Mouse (Mus musculus): ENCODE data around the gene Ube2e1. TPM values are rescaled to one million over a fixed set of nuclear protein-coding genes. Genes with fewer than 3 reads are reported as not detected.
A peak's percentile ranks its signal among the peaks of the same experiment; 100 is the strongest.
"Not testable (repeated sequence)": the region's sequence is repeated elsewhere in the genome, so short reads cannot be mapped to it uniquely, and the experiment has no call there.

Ube2e1 gene
- polyA plus RNA-seq, 1 experiment from 2014 or later, result 63.1 TPM

DNA sequence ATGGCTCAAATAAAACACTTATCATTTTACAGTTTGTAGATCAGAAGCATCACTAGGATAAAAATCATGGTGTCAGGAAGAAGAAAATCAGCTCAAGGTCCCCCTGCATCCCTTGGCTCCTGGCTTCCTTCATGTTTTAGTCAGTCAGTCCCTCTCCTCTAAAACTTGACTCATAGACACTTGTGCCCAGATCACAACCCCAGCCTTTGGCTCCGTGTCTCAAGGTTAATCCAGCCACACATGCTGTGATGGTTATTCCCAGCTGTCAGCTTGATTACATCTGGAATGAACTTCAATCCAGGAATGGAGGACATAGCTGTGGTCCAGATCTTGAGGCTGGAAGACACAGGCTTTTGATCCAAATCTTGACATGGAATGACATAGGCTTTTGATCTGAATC lies 57.1 kb downstream of the Ube2e1 start:
- Histone ChIP-seq H3K9ac (no peak overlapping the region), H3K27ac (no peak overlapping the region), H3K27me3 (replicated peaks) (no peaks in the 10 kb centered on the region), H3K4me2 (no peak overlapping the region), H3K4me3 (no peak overlapping the region), H3K36me3 (peaks cover 33% of the 10 kb centered on the region), H3K9me3 (replicated peaks) (no peaks in the 10 kb centered on the region), H3K4me1 (peaks cover 12% of the 10 kb centered on the region)
- ATAC-seq, result no peak
- WGBS (ENCODE audit: insufficient replicate concordance), result 80% methylated on average over 1 of the region's 1 CpGs

GRCm38 (mm10) chr14:18271666-18272065 lies 60.0 kb downstream of the Ube2e1 start:
- Histone ChIP-seq H3K36me3 (peaks cover 33% of the 10 kb centered on the region), H3K4me1 (peaks cover 20% of the 10 kb centered on the region), H3K27ac (peak overlapping the region; percentile 87), H3K27me3 (replicated peaks) (no peaks in the 10 kb centered on the region), H3K4me3 (peak overlapping the region; percentile 90), H3K9me3 (replicated peaks) (no peaks in the 10 kb centered on the region), H3K9ac (peak overlapping the region; percentile 79), H3K4me2 (peak overlapping the region; percentile 77)
- no peak for ATAC-seq
- 9% methylated on average over 7 of the region's 7 CpGs for WGBS (ENCODE audit: insufficient replicate concordance)

GRCm38 (mm10) chr14:18270529-18271441 lies 60.9 kb downstream of the Ube2e1 start, which contains the start of the genes Nkiras1 and Rpl15:
Gene Nkiras1, plus strand, starts transcription at chr14:18271136.
Gene Rpl15, minus strand, starts transcription at chr14:18271391.
- WGBS (ENCODE audit: insufficient replicate concordance), result under 1% methylated on average over 78 of the region's 78 CpGs
- Histone ChIP-seq H3K4me3 (peak within 1 kb of the TSS; percentile 90), H3K27ac (peak within 1 kb of the TSS; percentile 87), H3K9me3 (replicated peaks) (no peaks in the 10 kb centered on the region), H3K9ac (peak within 1 kb of the TSS; percentile 97), H3K36me3 (peaks cover 35% of the 10 kb centered on the region), H3K27me3 (replicated peaks) (no peaks in the 10 kb centered on the region), H3K4me1 (peaks cover 20% of the 10 kb centered on the region), H3K4me2 (peak within 1 kb of the TSS; percentile 77)
- ATAC-seq, result peak; percentile 100

GRCm38 (mm10) chr14:18269947-18270528 lies 61.6 kb downstream of the Ube2e1 start:
- Histone ChIP-seq H3K36me3 (peaks cover 38% of the 10 kb centered on the region), H3K9ac (peak overlapping the region; percentile 97), H3K4me2 (peak overlapping the region; percentile 77), H3K27ac (peak overlapping the region; percentile 85), H3K4me3 (peak overlapping the region; percentile 90), H3K4me1 (peaks cover 20% of the 10 kb centered on the region)
- not testable (repeated sequence) for H3K9me3 ChIP-seq (replicated peaks); ATAC-seq; H3K27me3 ChIP-seq (replicated peaks)
- under 1% methylated on average over 24 of the region's 24 CpGs for WGBS (ENCODE audit: insufficient replicate concordance)

DNA sequence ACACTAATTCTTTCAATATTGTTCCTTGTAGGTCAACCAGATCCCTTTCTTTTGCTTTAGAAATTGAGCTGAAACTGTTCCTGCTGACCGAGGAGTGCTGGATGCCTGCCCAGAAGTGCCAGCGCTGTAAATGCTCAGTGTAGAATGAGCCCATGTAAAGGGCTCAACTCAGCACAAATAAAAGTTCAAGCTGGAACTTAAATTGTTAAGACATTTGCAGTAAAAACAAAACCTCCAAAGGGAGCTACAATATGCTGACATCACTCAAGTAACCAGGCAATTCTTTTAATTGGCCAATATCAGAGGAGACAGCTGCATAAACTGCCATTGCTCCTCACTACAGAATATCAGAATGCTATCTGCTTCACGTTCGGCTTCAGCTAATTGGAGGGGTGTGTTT lies 68.2 kb downstream of the Ube2e1 start:
- Histone ChIP-seq H3K9me3 (replicated peaks) (no peaks in the 10 kb centered on the region), H3K9ac (no peak overlapping the region), H3K27me3 (replicated peaks) (no peaks in the 10 kb centered on the region), H3K27ac (no peak overlapping the region), H3K4me2 (no peak overlapping the region), H3K36me3 (peaks cover 24% of the 10 kb centered on the region), H3K4me1 (peaks cover under 1% of the 10 kb centered on the region; the same call in 1 of the 2 replicates), H3K4me3 (no peak overlapping the region)
- WGBS (ENCODE audit: insufficient replicate concordance), result 60% methylated on average over 4 of the region's 4 CpGs
- ATAC-seq, result no peak

- Histone ChIP-seq H3K4me2 (no peak overlapping the region), H3K36me3 (peaks cover 4% of the 10 kb centered on the region), H3K4me3 (no peak overlapping the region), H3K9me3 (replicated peaks) (no peaks in the 10 kb centered on the region), H3K27ac (no peak overlapping the region), H3K9ac (no peak overlapping the region), H3K27me3 (replicated peaks) (no peaks in the 10 kb centered on the region), H3K4me1 (no peaks in the 10 kb centered on the region)
- no peak for ATAC-seq
- WGBS (ENCODE audit: insufficient replicate concordance), result 74% methylated on average over 3 of the region's 3 CpGs
These were observed 70.5 kb downstream of the Ube2e1 start for GRCm38 (mm10) chr14:18261203-18261602.

GRCm38 (mm10) chr14:18242638-18243130 lies 89.0 kb downstream of the Ube2e1 start:
- Histone ChIP-seq H3K4me2 (no peak overlapping the region), H3K9me3 (replicated peaks) (no peaks in the 10 kb centered on the region), H3K9ac (no peak overlapping the region), H3K36me3 (no peaks in the 10 kb centered on the region), H3K27me3 (replicated peaks) (no peaks in the 10 kb centered on the region), H3K4me3 (no peak overlapping the region), H3K27ac (no peak overlapping the region), H3K4me1 (peaks cover 22% of the 10 kb centered on the region)
- WGBS (ENCODE audit: insufficient replicate concordance), result 70% methylated on average over 21 of the region's 21 CpGs
- ATAC-seq, result no peak

DNA sequence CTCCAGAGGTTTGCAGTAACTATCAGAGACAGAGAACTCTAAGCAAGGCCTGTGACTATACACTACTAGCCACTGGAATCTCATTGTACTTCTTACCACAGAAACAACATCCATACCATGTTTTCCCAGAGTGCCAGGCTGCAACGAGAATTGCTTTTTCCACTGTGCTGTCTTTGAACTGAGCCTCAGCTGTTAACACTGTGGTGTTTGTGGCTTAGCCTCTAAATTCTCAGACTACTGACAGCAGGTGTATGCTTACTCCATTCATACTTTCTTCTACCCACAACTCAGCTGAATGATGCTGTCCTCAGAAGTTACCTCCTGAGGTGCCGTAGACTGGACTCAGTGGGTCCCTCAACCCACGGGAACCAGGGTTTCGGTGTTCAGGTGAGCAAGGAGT lies 89.9 kb downstream of the Ube2e1 start:
- Histone ChIP-seq H3K27ac (no peak overlapping the region), H3K9ac (no peak overlapping the region), H3K27me3 (replicated peaks) (no peaks in the 10 kb centered on the region), H3K36me3 (no peaks in the 10 kb centered on the region), H3K4me3 (no peak overlapping the region), H3K4me1 (peaks cover 26% of the 10 kb centered on the region), H3K4me2 (no peak overlapping the region), H3K9me3 (replicated peaks) (no peaks in the 10 kb centered on the region)
- 77% methylated on average over 4 of the region's 4 CpGs for WGBS (ENCODE audit: insufficient replicate concordance)
- no peak for ATAC-seq

GRCm38 (mm10) chr14:18240132-18240531 lies 91.5 kb downstream of the Ube2e1 start:
- no peak overlapping the region for H3K4me3 ChIP-seq
- WGBS (ENCODE audit: insufficient replicate concordance), result 55% methylated on average over 7 of the region's 7 CpGs
- ATAC-seq, result no peak
- peaks cover 26% of the 10 kb centered on the region for H3K4me1 ChIP-seq
- H3K4me2 ChIP-seq, result no peak overlapping the region
- H3K27me3 ChIP-seq (replicated peaks), result no peaks in the 10 kb centered on the region
- H3K27ac ChIP-seq, result no peak overlapping the region
- no peaks in the 10 kb centered on the region for H3K36me3 ChIP-seq
- no peaks in the 10 kb centered on the region for H3K9me3 ChIP-seq (replicated peaks)
- H3K9ac ChIP-seq, result no peak overlapping the region

DNA sequence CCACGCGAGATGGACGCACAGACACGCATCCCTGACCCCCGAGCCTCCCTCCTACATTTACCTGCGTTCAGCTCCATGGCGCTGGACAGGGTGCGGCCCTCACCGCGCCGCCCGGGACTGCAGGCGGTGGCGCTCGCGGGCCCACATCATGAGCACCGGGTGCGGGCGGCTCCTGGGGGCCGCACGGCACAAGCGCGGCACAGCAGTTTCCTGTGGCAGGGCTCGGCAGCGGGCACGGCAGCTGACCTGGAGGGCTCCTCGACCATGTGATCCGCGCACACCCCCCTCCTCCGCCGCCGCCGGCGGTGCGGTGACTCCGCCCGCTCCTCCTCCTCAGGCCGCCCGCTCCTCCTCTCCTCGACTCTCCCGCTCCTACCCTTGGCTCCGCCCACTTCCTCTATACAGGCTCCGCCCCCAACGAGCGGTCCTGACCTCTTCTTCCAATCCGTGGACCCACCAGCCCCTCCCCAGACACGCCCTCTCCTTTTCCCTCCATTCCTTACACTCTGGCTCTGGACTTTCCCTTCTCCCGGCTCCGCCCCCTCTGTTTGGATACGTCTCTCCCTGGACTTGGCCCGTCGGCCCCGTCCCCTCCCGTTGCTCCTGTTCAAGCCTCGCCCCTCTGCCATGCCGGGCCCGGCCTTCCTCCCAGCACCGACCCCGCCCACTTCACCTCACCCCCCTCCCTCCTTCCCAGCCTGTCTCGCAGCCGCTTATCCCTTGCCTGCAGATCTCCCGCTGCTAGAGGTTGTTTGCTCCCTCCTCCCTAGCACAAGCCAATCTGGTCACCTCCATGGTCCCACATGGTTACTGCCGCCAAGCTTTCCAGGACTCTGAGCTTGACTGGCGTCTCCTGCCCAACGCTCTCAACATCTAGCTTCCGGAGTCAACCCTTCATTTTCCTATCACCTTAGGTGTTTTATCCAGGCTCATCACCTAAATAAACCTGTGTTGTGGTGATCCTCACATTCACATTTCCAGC lies 92.6 kb downstream of the Ube2e1 start, which contains the start of gene Nr1d2:
Gene Nr1d2, minus strand, starts transcription at position 378 of the 982 bp plus-strand sequence.
- peak; percentile 84 for ATAC-seq
- Histone ChIP-seq H3K9me3 (replicated peaks) (no peaks in the 10 kb centered on the region), H3K27me3 (replicated peaks) (no peaks in the 10 kb centered on the region), H3K36me3 (no peaks in the 10 kb centered on the region), H3K4me2 (peak within 1 kb of the TSS; percentile 99), H3K27ac (peak within 1 kb of the TSS; percentile 72), H3K9ac (peak within 1 kb of the TSS; percentile 72), H3K4me1 (peaks cover 33% of the 10 kb centered on the region), H3K4me3 (peak within 1 kb of the TSS; percentile 75)
- WGBS (ENCODE audit: insufficient replicate concordance), result under 1% methylated on average over 62 of the region's 66 CpGs

DNA sequence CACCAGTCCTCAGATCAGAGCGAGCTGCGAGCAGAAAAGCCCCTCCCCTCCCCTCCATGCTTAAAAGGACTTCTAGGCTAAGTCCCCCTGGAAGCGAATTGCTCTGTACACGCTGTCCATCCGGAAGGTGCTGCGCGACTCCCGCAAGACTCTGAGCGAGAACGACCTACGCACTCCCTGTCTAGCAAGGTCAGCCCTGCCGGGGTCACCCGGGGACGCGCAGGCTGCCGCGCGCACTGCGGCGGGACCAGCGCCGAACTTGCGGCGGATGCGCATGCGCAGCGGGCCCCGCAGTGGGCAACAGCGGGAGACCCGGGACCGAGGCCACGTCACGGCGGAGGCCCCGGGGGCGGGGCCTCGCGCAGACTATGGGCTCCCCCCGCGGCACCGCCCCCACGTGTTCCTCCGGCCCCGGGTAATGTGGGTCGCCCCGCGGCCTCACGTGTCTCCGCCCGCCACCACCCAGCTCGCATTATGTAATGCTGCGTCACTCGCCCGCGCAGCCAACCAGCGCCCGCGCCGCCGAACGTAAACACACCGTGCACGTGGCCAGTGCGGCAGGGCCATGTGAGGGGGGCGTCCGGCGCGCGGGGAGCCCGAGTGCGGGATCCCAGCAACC lies 93.4 kb downstream of the Ube2e1 start:
- H3K36me3 ChIP-seq, result no peaks in the 10 kb centered on the region

More for the DNA sequence above, 93.4 kb downstream of the Ube2e1 start:
- H3K9me3 ChIP-seq (replicated peaks), result no peaks in the 10 kb centered on the region
- WGBS (ENCODE audit: insufficient replicate concordance), result under 1% methylated on average over 71 of the region's 71 CpGs
- H3K4me1 ChIP-seq, result peaks cover 33% of the 10 kb centered on the region
- no peaks in the 10 kb centered on the region for H3K27me3 ChIP-seq (replicated peaks)
- ATAC-seq, result peak; percentile 88
- peak overlapping the region; percentile 75 for H3K4me3 ChIP-seq
- peak overlapping the region; percentile 99 for H3K4me2 ChIP-seq
- H3K27ac ChIP-seq, result peak overlapping the region; percentile 72
- peak overlapping the region; percentile 72 for H3K9ac ChIP-seq
